Mouse (Mus musculus) cerebellum, adult 2 months (tissue): Measurements from ENCODE around the gene Rec8.

ENCODE experiments used
- CTCF ChIP-seq: fragments of 200-500 bp; IDR thresholded peaks from 2 replicates; pipeline ENCODE4 v1.5.1; 2011; ENCODE audit warnings: low read depth, mild to moderate bottlenecking, control low read depth, low read length, moderate library complexity, borderline replicate concordance; ENCODE audit not compliant: insufficient read depth
- POLR2A ChIP-seq: fragments of 200-500 bp; IDR thresholded peaks from 2 replicates; pipeline ENCODE4 v1.6.1; 2011; ENCODE audit warnings: low read length, control low read depth, borderline replicate concordance; ENCODE audit not compliant: insufficient read depth

GRCm38 (mm10) chr14:55615876-55616275, 2.0 kb upstream of the Rec8 start:
- TF ChIP-seq CTCF (no peak), POLR2A (no peak)
